Mouse (Mus musculus): ENCODE results near the gene Tex2. TPM values are rescaled to one million over a fixed set of nuclear protein-coding genes. Genes with fewer than 3 reads are reported as not detected.
A peak's percentile ranks its signal among the peaks of the same experiment; 100 is the strongest.
"Not testable (repeated sequence)": the region's sequence is repeated elsewhere in the genome, so short reads cannot be mapped to it uniquely, and the experiment has no call there.

Gene Tex2
- polyA plus RNA-seq, 1 experiment, result 34.6 TPM

GRCm38 (mm10) chr11:106501308-106502158, 111.7 kb downstream of the Tex2 start:
- peak; percentile 93 for DNase-seq (ENCODE audit: low read depth)
- TF ChIP-seq CTCF (IDR thresholded peaks at IDR 0.05; ENCODE audit: borderline replicate concordance, extremely low read depth, insufficient read depth, insufficient read length) (no peak), POLR2A (IDR thresholded peaks at IDR 0.05; ENCODE audit: borderline replicate concordance, extremely low read depth, insufficient read depth, insufficient read length, poor library complexity, severe bottlenecking) (no peak; the same call in 1 of the 2 replicates)

- TF ChIP-seq CTCF (IDR thresholded peaks at IDR 0.05; ENCODE audit: borderline replicate concordance, extremely low read depth, insufficient read depth, insufficient read length) (no peak), POLR2A (IDR thresholded peaks at IDR 0.05; ENCODE audit: borderline replicate concordance, extremely low read depth, insufficient read depth, insufficient read length, poor library complexity, severe bottlenecking) (peak; percentile 94; the same call in 1 of the 2 replicates)
- DNase-seq (ENCODE audit: low read depth), result peak; percentile 100
Measured at GRCm38 (mm10) chr11:106500393-106501307, 112.6 kb downstream of the Tex2 start.

DNA sequence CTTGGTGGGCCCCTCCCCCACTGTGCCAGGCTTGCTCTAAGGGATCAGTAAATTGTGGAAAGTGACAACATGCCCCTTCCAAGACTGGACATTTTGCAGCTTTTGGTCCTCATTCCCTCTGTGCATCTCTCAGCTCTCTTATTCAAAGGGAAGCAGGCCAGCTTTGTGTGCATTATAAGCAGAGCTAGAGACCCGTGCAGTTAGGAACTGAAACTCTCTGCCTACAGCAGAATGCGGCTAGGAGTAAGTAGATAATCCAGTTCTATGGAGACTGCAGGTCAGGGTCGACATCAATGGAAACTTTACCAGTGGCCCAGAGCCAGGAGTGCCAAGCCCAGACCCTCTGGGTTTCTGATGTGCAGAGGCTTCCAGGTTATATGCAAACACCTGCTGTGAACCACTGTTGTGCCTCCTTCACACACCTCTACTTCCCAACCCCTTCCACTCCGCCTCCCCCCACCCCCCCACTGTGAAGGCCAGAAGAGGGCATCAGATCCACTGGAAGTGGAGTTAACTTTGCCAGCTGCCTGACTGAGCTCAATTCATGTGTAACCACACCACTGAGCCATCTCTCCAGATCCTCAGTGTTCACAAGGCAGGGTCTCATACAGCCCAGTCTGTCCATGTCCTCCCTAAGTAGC, 114.4 kb downstream of the Tex2 start:
- no peak for TF ChIP-seq POLR2A (IDR thresholded peaks at IDR 0.05; ENCODE audit: borderline replicate concordance, extremely low read depth, insufficient read depth, insufficient read length, poor library complexity, severe bottlenecking)
- no peak for TF ChIP-seq CTCF (IDR thresholded peaks at IDR 0.05; ENCODE audit: borderline replicate concordance, extremely low read depth, insufficient read depth, insufficient read length)
- no peak for DNase-seq (ENCODE audit: low read depth)

DNA sequence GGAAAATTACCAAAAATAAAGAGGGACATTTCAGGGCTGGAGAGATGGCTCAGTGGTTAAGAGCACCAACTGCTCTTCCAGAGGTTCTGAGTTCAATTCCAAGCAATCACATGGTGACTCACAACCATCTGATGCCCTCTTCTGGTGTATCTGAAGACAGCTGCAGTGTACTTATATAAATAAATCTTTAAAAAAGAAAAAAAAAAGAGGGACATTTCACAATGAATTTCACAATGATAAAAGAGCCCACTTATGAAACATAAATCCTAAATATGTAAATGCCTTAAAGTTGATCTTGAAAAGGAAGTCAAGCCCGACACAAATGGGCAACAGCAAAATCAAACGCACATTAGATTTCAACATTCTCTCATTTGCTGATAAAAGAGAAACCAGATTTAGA, 115.3 kb downstream of the Tex2 start:
- no peak for DNase-seq (ENCODE audit: low read depth)

GRCm38 (mm10) chr11:106497009-106497408, 116.2 kb downstream of the Tex2 start:
- not testable (repeated sequence) for DNase-seq (ENCODE audit: low read depth)

More for the DNA sequence above, 115.3 kb downstream of the Tex2 start:
- TF ChIP-seq POLR2A (IDR thresholded peaks at IDR 0.05; ENCODE audit: borderline replicate concordance, extremely low read depth, insufficient read depth, insufficient read length, poor library complexity, severe bottlenecking), result no peak

GRCm38 (mm10) chr11:106492984-106493669, 120.1 kb downstream of the Tex2 start:
- DNase-seq (ENCODE audit: low read depth), result no peak
- TF ChIP-seq POLR2A (IDR thresholded peaks at IDR 0.05; ENCODE audit: borderline replicate concordance, extremely low read depth, insufficient read depth, insufficient read length, poor library complexity, severe bottlenecking) (no peak), CTCF (IDR thresholded peaks at IDR 0.05; ENCODE audit: borderline replicate concordance, extremely low read depth, insufficient read depth, insufficient read length) (no peak)

DNA sequence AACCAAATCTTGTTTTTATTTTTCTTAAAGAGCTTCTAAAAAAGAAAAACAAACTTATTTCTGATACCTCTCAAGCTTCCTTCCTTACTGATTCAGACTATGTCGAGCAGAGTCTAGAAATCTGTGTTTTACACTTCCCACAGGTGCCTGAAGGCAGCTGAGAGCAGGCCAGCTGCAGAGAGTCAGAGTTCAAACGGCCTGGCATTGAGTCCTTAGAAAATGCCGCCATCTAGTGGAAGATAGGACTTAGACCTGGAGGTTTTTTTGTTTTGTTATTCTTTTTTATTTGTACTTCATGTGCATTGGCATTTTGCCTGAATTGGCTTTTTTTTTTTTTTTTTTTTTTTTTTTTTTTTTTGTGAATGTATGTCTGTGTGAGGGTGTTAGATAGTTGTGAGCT, 121.8 kb downstream of the Tex2 start:
- TF ChIP-seq POLR2A (IDR thresholded peaks at IDR 0.05; ENCODE audit: borderline replicate concordance, extremely low read depth, insufficient read depth, insufficient read length, poor library complexity, severe bottlenecking), result no peak
- peak; percentile 67; the same call in 1 of the 2 replicates for TF ChIP-seq CTCF (IDR thresholded peaks at IDR 0.05; ENCODE audit: borderline replicate concordance, extremely low read depth, insufficient read depth, insufficient read length)
- peak; percentile 91 for DNase-seq (ENCODE audit: low read depth)

GRCm38 (mm10) chr11:106490600-106490999, 122.6 kb downstream of the Tex2 start:
- DNase-seq (ENCODE audit: low read depth), result not testable (repeated sequence)

- DNase-seq (ENCODE audit: low read depth), result no peak
- no peak for TF ChIP-seq POLR2A (IDR thresholded peaks at IDR 0.05; ENCODE audit: borderline replicate concordance, extremely low read depth, insufficient read depth, insufficient read length, poor library complexity, severe bottlenecking)
- TF ChIP-seq CTCF (IDR thresholded peaks at IDR 0.05; ENCODE audit: borderline replicate concordance, extremely low read depth, insufficient read depth, insufficient read length), result no peak
Measured at GRCm38 (mm10) chr11:106490057-106490456, 123.2 kb downstream of the Tex2 start.

- no peak for DNase-seq (ENCODE audit: low read depth)
- TF ChIP-seq CTCF (IDR thresholded peaks at IDR 0.05; ENCODE audit: borderline replicate concordance, extremely low read depth, insufficient read depth, insufficient read length) (no peak), POLR2A (IDR thresholded peaks at IDR 0.05; ENCODE audit: borderline replicate concordance, extremely low read depth, insufficient read depth, insufficient read length, poor library complexity, severe bottlenecking) (no peak)
Measured at GRCm38 (mm10) chr11:106489036-106489693, 124.1 kb downstream of the Tex2 start.

All from brain, embryonic 14.5 days (tissue).